Mouse (Mus musculus): ENCODE data around the gene Crx. TPM values are rescaled to one million over a fixed set of nuclear protein-coding genes. Genes with fewer than 3 reads are reported as not detected.

Gene Crx
- polyA plus RNA-seq (2012; rRNA removed): 0.05 and 0.57 TPM in 2 replicates

DNA sequence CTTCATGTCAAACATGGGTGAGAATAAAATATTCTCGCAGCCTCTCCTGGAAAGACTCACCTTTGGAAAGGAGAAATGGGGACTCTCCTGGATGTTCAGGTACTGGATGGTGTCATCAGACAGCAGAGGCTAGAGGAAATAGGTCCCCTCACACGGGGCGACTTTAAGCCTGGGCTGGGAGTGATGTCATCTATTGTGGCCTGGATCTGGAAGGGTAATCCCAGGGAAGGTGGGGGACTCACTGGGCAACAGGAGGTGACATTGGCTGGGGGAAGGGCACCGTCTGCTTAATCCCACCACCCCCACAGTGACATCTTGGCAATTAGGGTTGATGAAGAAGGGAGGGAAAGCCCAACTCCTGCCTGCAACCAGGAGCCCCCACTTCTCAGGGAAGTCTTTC lies at the start of gene Crx:
TSS of gene Crx (minus strand) at position 213 of the 400 bp plus-strand sequence.

DNA sequence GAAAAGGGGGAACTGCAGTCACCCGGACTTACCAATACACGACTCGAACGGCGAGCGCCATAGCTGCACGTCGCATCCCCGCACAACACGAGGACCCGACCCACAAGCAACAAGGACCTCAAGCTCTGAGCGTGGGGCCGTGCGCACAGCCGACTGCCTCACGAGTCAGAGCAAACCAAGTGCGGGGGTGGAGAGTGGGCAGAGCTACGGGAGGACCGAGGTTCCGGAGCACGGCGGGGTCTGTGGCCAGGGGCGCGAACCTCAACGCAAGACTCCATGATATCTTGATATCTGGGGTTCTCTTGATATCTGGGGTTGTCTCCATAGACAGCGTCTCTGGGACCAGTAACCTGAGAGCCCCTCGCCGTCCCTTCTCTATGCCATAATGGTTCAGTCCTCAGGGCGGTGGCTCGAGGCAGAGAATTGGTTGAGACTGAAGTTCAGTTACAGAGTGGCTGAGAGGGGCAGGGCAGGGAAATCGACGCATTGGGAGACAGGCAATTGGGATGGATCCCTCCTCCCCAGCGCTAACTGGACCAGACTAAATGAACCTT lies 42.5 kb upstream of the Crx start, which contains the start of gene Selenow:
TSS of gene Selenow (minus strand) at position 183 of the 554 bp plus-strand sequence.

DNA sequence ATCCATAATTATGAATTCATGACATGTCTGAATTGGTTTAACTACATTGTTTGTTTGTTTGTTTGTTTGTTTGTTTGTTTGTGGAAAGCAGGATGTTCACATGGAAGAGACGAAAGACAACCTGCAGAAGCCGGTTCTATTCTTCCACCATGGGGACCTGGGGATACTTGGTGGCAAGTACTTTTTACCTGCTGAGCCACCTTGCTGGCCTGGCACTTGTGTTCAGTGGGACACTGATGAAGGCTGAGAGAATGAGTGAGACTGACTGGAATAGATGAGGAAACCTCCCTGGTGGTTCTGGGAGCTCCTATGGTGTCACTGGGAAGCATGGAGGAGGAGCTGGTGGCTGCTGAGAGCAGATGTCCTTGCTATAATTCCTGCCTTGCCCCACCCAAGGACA lies 2.5 kb upstream of the Crx start, which contains the start of gene Crxos:
TSS of gene Crxos (plus strand) at position 301 of the 400 bp plus-strand sequence.

DNA sequence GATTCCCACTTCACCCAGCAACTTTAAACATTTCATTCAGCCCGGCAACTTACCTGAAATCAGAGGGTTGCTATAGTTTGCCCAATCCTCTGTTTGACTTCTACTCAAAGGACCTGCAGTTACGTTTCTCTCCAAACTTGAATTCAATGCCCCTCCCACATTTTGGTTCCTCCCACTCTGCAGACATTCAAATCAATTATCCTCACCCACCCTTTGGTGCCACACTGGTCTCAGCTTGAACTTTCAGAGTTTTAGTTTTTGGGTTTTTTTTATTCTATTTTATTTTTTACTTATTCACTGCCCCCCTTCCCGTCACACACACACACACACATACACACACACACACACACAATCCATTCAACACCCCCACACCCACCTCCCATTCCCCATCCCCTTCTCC lies 40.2 kb downstream of the Crx start, which contains the start of gene Obox6:
TSS of gene Obox6 (minus strand) at position 101 of the 400 bp plus-strand sequence.

Other genes starting within 250 kb of the Crx start
- gene Obox3, start 240.1 kb downstream of the Crx start, polyA plus RNA-seq (2012; rRNA removed): not detected in 2 replicates
- gene Obox5, start 129.8 kb downstream of the Crx start, polyA plus RNA-seq (2012; rRNA removed): not detected in 2 replicates
- gene Obox6, start 40.3 kb downstream of the Crx start, polyA plus RNA-seq (2012; rRNA removed): not detected in 2 replicates
- 0.14 and 0.17 TPM in 2 replicates for gene Crxos, start 2.6 kb upstream of the Crx start, polyA plus RNA-seq (2012; rRNA removed)
- 1,152 and 1,184 TPM in 2 replicates for gene Selenow, start 42.4 kb upstream of the Crx start, polyA plus RNA-seq (2012; rRNA removed)
- gene Nop53, start 66.1 kb upstream of the Crx start, polyA plus RNA-seq (2012; rRNA removed): 116 and 118 TPM in 2 replicates
- 5.9 TPM in 2 replicates for gene Ehd2, start 87.6 kb upstream of the Crx start, polyA plus RNA-seq (2012; rRNA removed)
- gene Bicra, start 168.0 kb upstream of the Crx start, polyA plus RNA-seq (2012; rRNA removed): 7.8 and 12.0 TPM in 2 replicates
- 0.28 TPM in 2 replicates for gene Zfp541, start 181.8 kb upstream of the Crx start, polyA plus RNA-seq (2012; rRNA removed)
- 179 and 189 TPM in 2 replicates for gene Napa, start 218.5 kb upstream of the Crx start, polyA plus RNA-seq (2012; rRNA removed)
- gene Kptn, start 239.9 kb upstream of the Crx start, polyA plus RNA-seq (2012; rRNA removed): 51.4 and 53.5 TPM in 2 replicates
- gene Slc8a2, start 249.9 kb upstream of the Crx start, polyA plus RNA-seq (2012; rRNA removed): 29.3 and 35.9 TPM in 2 replicates

Measured in central nervous system, embryonic 18 days (tissue).